Mouse (Mus musculus) left cerebral cortex, adult 2 months (tissue): ENCODE results near the gene Sprr1a. TPM values are rescaled to one million over a fixed set of nuclear protein-coding genes. Genes with fewer than 3 reads are reported as not detected.

Source experiments
- DNase-seq, 2 experiments: peaks; one replicate each; pipeline ENCODE4 v3.0.0; 2021 to 2022; ENCODE audit warnings: low spot score in 2 of 2, mixed read lengths in 1 of 2; ENCODE audit errors: extremely low spot score in 1 of 2
- H3K27ac ChIP-seq: fragments of 200-600 bp; 2 replicates; pipeline ENCODE4 v1.8.1; 2022
- H3K4me3 ChIP-seq: fragments of 200-600 bp; 2 replicates; pipeline ENCODE4 v1.8.1; 2022
- CTCF ChIP-seq: fragments of 200-600 bp; IDR thresholded peaks from 2 replicates; pipeline ENCODE4 v1.8.1; 2022; ENCODE audit warnings: antibody characterized with exemption, mild to moderate bottlenecking, moderate library complexity
- intact Hi-C: fragments of 180-260 bp; cut with DNase I; formaldehyde crosslinking; loops from one replicate; pipeline ENCODE4 v1.15.1; 2025
- total RNA-seq, 2 experiments: library from RNA; stranded (reverse); gene quantifications; 2 replicates each; pipeline ENCODE4 v1.2.3; 2021

Sprr1a gene
- total RNA-seq, 2 experiments from 2014 or later: not detected

DNA sequence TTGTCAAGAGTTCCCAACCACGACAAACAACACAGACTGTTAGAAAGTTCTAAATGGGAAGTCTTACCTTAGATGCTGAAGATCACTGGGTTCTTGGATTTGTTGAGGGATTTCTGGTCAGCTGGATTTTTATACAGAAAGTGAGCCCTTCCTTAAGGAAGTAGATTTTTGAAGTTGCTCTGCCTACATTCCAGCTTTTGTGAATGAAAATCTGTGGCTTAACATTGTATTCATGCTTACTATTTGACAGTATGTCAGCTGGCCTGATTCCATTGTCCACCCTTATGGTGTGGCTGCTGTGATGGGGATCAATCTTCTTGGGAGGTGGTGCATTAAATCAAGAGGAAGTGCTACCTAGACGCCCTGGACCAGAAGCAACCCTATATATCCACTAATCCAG is 27.1 kb downstream of the Sprr1a start, which contains the start of gene Sprr3:
TSS of gene Sprr3 (minus strand) at position 101 of the 400 bp plus-strand sequence.
- intact Hi-C loops: no loop called here
- Histone ChIP-seq H3K27ac (no peak within 1 kb of the TSS), H3K4me3 (no peak within 1 kb of the TSS)
- TF ChIP-seq CTCF: no peak
- DNase-seq: no peak

DNA sequence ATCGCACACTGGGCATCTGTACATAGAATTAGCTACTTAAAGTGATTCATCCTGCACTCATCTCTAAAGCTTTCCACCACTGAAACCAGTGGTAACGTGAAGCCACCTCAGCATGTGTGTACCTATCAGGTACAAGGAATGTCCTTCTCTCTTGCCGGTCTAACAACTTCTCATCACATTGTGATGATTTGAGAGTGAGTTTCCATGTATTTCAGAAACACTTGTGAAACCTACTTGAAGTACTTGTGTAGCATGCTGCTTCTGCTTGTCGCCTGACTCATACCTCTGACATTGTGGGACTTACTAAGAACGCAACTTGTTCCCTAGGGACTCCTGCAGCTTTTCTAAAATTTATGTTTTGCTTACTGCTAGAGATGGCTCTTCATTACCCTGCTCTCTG is 30.5 kb downstream of the Sprr1a start:
- TF ChIP-seq CTCF: no peak
- no peak overlapping the region for H3K4me3 ChIP-seq
- intact Hi-C loops: no loop called here
- DNase-seq: no peak
- no peak overlapping the region for H3K27ac ChIP-seq

DNA sequence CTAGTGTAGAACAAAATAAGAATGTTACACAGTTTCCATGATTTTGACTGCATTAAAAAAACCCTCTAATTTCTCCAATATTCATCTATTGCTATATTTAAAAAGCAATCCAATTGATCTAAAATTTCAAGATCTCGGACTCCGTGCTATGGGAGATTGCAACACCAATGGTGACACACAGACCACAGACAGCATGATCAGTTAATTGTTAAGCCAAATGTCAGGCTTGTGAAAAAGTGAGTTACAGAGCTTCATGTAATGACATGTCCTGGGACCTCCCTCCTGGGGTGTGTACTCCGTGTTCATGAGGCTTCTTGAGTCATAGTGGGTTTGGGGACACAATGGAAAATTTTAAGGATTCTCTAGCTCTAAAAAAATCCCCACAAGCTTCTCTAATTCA is 45.5 kb downstream of the Sprr1a start:
- Histone ChIP-seq H3K27ac (no peak overlapping the region), H3K4me3 (no peak overlapping the region)
- DNase-seq: no peak
- no peak for TF ChIP-seq CTCF
- intact Hi-C loops: no loop called here

DNA sequence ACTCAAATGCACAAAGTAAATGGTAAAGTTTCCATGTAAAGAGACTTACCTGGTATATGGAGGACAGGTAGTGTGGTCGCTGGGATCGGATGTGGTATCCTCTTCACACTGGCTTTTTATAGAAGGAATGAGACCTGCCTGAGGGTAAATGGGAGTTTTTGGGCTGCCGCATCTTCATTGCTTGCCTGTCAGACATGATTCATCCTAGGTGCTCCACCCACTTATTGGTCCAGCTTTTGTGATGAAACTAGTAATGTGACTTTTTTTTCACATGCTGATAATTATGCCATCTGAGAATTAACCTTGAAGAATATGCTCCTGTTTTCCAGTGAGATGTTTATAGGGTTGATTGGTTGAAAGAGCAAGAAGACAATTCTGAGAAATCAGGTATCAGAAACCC is 47.0 kb downstream of the Sprr1a start, which contains the start of gene Sprr1b:
TSS of gene Sprr1b (minus strand) at position 101 of the 400 bp plus-strand sequence.
- H3K4me3 ChIP-seq: no peak within 1 kb of the TSS
- no peak for DNase-seq
- intact Hi-C loops: no loop called here
- TF ChIP-seq CTCF: no peak
- no peak within 1 kb of the TSS for H3K27ac ChIP-seq

Other genes with a start within 250 kb of the Sprr1a start
- gene Sprr2a3, start 200.5 kb downstream of the Sprr1a start, total RNA-seq: not detected
- not detected for gene Sprr2b, start 169.3 kb downstream of the Sprr1a start, total RNA-seq
- gene Sprr2d, start 146.8 kb downstream of the Sprr1a start, total RNA-seq: not detected
- gene Sprr2e, start 133.8 kb downstream of the Sprr1a start, total RNA-seq: not detected
- gene Sprr2f, start 120.7 kb downstream of the Sprr1a start, total RNA-seq: not detected
- not detected for gene Sprr2h, start 100.2 kb downstream of the Sprr1a start, total RNA-seq
- not detected for gene Sprr2i, start 77.9 kb downstream of the Sprr1a start, total RNA-seq
- not detected for gene Sprr2j-ps, start 67.8 kb downstream of the Sprr1a start, total RNA-seq
- gene Gm9774, start 56.5 kb downstream of the Sprr1a start, total RNA-seq: 1 to 10 TPM in 1 of 2 experiments, under 1 TPM in 1; 0.98 to 3.2 TPM
- gene Sprr2k, start 53.3 kb downstream of the Sprr1a start, total RNA-seq: not detected
- not detected for gene Sprr1b, start 47.1 kb downstream of the Sprr1a start, total RNA-seq
- gene Sprr3, start 27.2 kb downstream of the Sprr1a start, total RNA-seq: not detected
- not detected for gene Sprr4, start 14.6 kb upstream of the Sprr1a start, total RNA-seq
- not detected for gene 2310046K23Rik, start 48.6 kb upstream of the Sprr1a start, total RNA-seq
- not detected for gene Ivl, start 87.8 kb upstream of the Sprr1a start, total RNA-seq
- not detected for gene Smcp, start 103.1 kb upstream of the Sprr1a start, total RNA-seq
- gene 2210017I01Rik, start 121.6 kb upstream of the Sprr1a start, total RNA-seq: not detected
- gene Lce6a, start 135.8 kb upstream of the Sprr1a start, total RNA-seq: not detected
- gene Lce1a1, start 162.4 kb upstream of the Sprr1a start, total RNA-seq: not detected
- not detected for gene Lce1b, start 171.0 kb upstream of the Sprr1a start, total RNA-seq
- not detected for gene Lce1a2, start 184.4 kb upstream of the Sprr1a start, total RNA-seq
- not detected for gene Lce1c, start 193.4 kb upstream of the Sprr1a start, total RNA-seq
- gene Lce1d, start 201.3 kb upstream of the Sprr1a start, total RNA-seq: not detected
- gene Lce1e, start 223.2 kb upstream of the Sprr1a start, total RNA-seq: not detected
- gene Lce1f, start 234.5 kb upstream of the Sprr1a start, total RNA-seq: not detected